Mouse (Mus musculus): Measurements from ENCODE around the gene Ly6g5c. TPM values are rescaled to one million over a fixed set of nuclear protein-coding genes. Genes with fewer than 3 reads are reported as not detected.

The Ly6g5c gene
- total and polyA plus RNA-seq, 3 experiments, result not detected

DNA sequence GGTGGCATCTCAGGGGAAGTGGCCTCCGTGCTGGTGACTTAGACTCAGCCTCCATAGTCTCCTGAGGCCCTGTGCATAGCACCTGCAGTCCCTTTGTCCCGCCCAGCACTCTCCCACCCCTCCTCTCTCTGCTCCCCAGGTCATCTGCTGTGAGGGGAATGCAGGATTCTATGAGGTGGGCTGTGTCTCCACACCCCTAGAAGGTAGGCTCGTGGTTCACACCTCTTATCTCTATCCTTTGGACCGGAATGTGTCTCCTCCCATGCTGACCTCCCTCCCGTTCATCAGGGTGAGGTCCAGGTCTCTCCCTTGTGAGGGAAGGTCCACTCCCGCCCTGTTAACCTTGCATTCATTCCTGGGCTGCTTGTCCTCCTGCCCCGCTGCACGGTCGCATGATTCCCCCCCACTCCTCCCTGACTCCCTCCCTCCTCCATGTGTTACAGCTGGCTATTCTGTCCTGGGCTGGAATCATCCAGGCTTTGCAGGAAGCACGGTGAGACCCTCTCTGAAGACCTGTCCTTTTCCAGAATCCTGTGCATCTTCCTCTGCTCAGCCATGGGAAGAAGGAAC lies 7.8 kb upstream of the Ly6g5c start:
- peaks cover 0 to 4% of the 10 kb centered on the region in 2 experiments; a peak in 1 of 4 replicates for H3K4me1 ChIP-seq (ENCODE audit: control insufficient read depth in 1 of 2, insufficient read depth in 2 of 2)

DNA sequence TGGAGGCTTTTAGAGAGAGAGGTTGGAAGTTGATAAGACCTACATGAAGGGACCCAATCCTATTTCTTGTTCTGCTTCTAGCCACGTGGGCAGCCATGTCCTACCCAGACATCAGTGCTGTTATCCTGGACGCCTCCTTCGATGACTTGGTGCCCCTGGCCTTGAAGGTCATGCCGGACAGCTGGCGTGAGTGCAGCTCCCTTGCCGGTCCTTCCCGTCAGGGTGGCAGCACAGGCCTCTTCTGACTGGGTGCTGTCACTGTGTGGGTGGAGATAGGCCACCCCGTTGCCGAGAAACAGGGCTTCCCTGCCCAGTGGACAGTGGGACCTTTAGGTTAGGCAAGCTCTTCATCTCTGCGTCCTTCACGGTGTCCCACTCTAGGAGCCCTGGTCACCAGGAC lies 6.9 kb upstream of the Ly6g5c start:
- Histone ChIP-seq H3K9ac (ENCODE audit: insufficient read depth, low read depth) (no peak overlapping the region), H3K9me3 (replicated peaks; ENCODE audit: low read length) (no peaks in the 10 kb centered on the region), H3K4me2 (ENCODE audit: insufficient read depth, low read depth, poor library complexity, severe bottlenecking) (no peak overlapping the region), H3K27me3 (replicated peaks) (no peaks in the 10 kb centered on the region), H3K36me3 (replicated peaks in 1 of 2; ENCODE audit: control insufficient read depth in 1 of 2, insufficient read depth in 1 of 2, low read length in 1 of 2) (peaks cover 54 to 87% of the 10 kb centered on the region in 2 experiments), H3K4me1 (ENCODE audit: control insufficient read depth in 1 of 2, insufficient read depth in 2 of 2) (peaks cover 0 to 4% of the 10 kb centered on the region in 2 experiments; a peak in 1 of 4 replicates), H3K4me3 (replicated peaks in 1 of 3; ENCODE audit: low read depth in 2 of 3, low read length in 2 of 3, poor library complexity in 1 of 3) (no peak overlapping the region), H3K27ac (ENCODE audit: insufficient read depth, low read depth) (no peak overlapping the region), H3K79me2 (replicated peaks; ENCODE audit: control insufficient read depth, extremely low read depth, insufficient read depth, poor library complexity, severe bottlenecking) (no peaks in the 10 kb centered on the region)
- dilution Hi-C loops (cut with MboI; ENCODE audit: extremely low pct_ligation_motif_present, extremely low pct_unique_long_range_greater_than_20kb, low sequenced_read_pairs) (no loop called here), in situ Hi-C loops (cut with MboI; ENCODE audit: low pct_ligation_motif_present, low pct_unique_long_range_greater_than_20kb, low sequenced_read_pairs) (no loop called here)
- no peak for TF ChIP-seq SMC3 (IDR thresholded peaks at IDR 0.05; ENCODE audit: low read depth, low read length)
- no peak for TF ChIP-seq POLR2AphosphoS2 (IDR thresholded peaks at IDR 0.05; ENCODE audit: low read depth, low read length)
- TF ChIP-seq PAX5 (IDR thresholded peaks at IDR 0.05; ENCODE audit: low read length), result no peak
- no peak for TF ChIP-seq EP300 (IDR thresholded peaks at IDR 0.05; ENCODE audit: low read length)
- TF ChIP-seq MAX (IDR thresholded peaks at IDR 0.05; ENCODE audit: low read length), result no peak
- no peak for TF ChIP-seq MAZ (IDR thresholded peaks at IDR 0.05; ENCODE audit: low read depth, low read length)
- TF ChIP-seq MAFK (IDR thresholded peaks at IDR 0.05; ENCODE audit: insufficient replicate concordance, low read length), result no peak
- TF ChIP-seq E2F4 (IDR thresholded peaks at IDR 0.05; ENCODE audit: insufficient replicate concordance, low read depth, low read length), result no peak
- no peak for TF ChIP-seq ELF1 (IDR thresholded peaks at IDR 0.05; ENCODE audit: low read depth, low read length)
- no peak for TF ChIP-seq HCFC1 (IDR thresholded peaks at IDR 0.05; ENCODE audit: low read depth, low read length)
- TF ChIP-seq ZNF384 (IDR thresholded peaks at IDR 0.05; ENCODE audit: low read depth, low read length), result no peak
- DNase-seq (ENCODE audit: extremely low read depth), result no peak

More for the DNA sequence above, 7.8 kb upstream of the Ly6g5c start:
- TF ChIP-seq PAX5 (IDR thresholded peaks at IDR 0.05; ENCODE audit: low read length), result no peak
- Histone ChIP-seq H3K79me2 (replicated peaks; ENCODE audit: control insufficient read depth, extremely low read depth, insufficient read depth, poor library complexity, severe bottlenecking) (no peaks in the 10 kb centered on the region), H3K27ac (ENCODE audit: insufficient read depth, low read depth) (no peak overlapping the region), H3K9me3 (replicated peaks; ENCODE audit: low read length) (no peaks in the 10 kb centered on the region), H3K4me2 (ENCODE audit: insufficient read depth, low read depth, poor library complexity, severe bottlenecking) (no peak overlapping the region), H3K36me3 (replicated peaks in 1 of 2; ENCODE audit: control insufficient read depth in 1 of 2, insufficient read depth in 1 of 2, low read length in 1 of 2) (peaks cover 58 to 93% of the 10 kb centered on the region in 2 experiments), H3K27me3 (replicated peaks) (no peaks in the 10 kb centered on the region), H3K4me3 (replicated peaks in 1 of 3; ENCODE audit: low read depth in 2 of 3, low read length in 2 of 3, poor library complexity in 1 of 3) (no peak overlapping the region), H3K9ac (ENCODE audit: insufficient read depth, low read depth) (no peak overlapping the region)
- DNase-seq (ENCODE audit: extremely low read depth), result no peak
- in situ Hi-C loops (cut with MboI; ENCODE audit: low pct_ligation_motif_present, low pct_unique_long_range_greater_than_20kb, low sequenced_read_pairs) (no loop called here), dilution Hi-C loops (cut with MboI; ENCODE audit: extremely low pct_ligation_motif_present, extremely low pct_unique_long_range_greater_than_20kb, low sequenced_read_pairs) (no loop called here)

DNA sequence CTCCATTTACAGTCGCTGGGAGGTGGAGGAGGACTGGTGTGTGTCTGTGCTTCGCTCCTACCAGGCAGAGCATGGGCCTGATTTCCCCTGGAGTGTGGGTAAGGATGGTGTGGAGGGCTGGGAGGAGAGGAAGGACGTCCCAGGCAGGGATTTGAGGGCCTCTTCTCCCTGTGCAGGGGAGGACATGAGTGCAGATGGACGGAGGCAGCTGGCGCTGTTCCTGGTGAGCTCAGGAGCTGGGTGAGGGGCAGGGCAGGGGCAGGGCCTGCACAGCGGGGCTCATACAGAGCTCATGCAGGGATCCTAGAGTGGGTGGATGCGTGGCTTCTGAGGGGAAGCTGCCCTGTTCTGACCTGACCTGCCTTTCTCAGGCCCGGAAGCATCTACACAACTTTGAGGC lies 5.8 kb upstream of the Ly6g5c start:
- Histone ChIP-seq H3K9ac (ENCODE audit: insufficient read depth, low read depth) (no peak overlapping the region), H3K27ac (ENCODE audit: insufficient read depth, low read depth) (no peak overlapping the region), H3K27me3 (replicated peaks) (no peaks in the 10 kb centered on the region), H3K36me3 (replicated peaks in 1 of 2; ENCODE audit: control insufficient read depth in 1 of 2, insufficient read depth in 1 of 2, low read length in 1 of 2) (peaks cover 43 to 75% of the 10 kb centered on the region in 2 experiments), H3K4me1 (ENCODE audit: control insufficient read depth in 1 of 2, insufficient read depth in 2 of 2) (peaks cover 0 to 4% of the 10 kb centered on the region in 2 experiments; a peak in 1 of 4 replicates), H3K9me3 (replicated peaks; ENCODE audit: low read length) (no peaks in the 10 kb centered on the region), H3K79me2 (replicated peaks; ENCODE audit: control insufficient read depth, extremely low read depth, insufficient read depth, poor library complexity, severe bottlenecking) (no peaks in the 10 kb centered on the region), H3K4me2 (ENCODE audit: insufficient read depth, low read depth, poor library complexity, severe bottlenecking) (no peak overlapping the region), H3K4me3 (replicated peaks in 1 of 3; ENCODE audit: low read depth in 2 of 3, low read length in 2 of 3, poor library complexity in 1 of 3) (no peak overlapping the region)
- in situ Hi-C loops (cut with MboI; ENCODE audit: low pct_ligation_motif_present, low pct_unique_long_range_greater_than_20kb, low sequenced_read_pairs) (no loop called here), dilution Hi-C loops (cut with MboI; ENCODE audit: extremely low pct_ligation_motif_present, extremely low pct_unique_long_range_greater_than_20kb, low sequenced_read_pairs) (no loop called here)
- no peak for DNase-seq (ENCODE audit: extremely low read depth)
- TF ChIP-seq RAD21 (IDR thresholded peaks at IDR 0.05; ENCODE audit: low read depth, low read length), result no peak
- TF ChIP-seq TBP (conservative IDR thresholded peaks at IDR 0.05; ENCODE audit: low read depth, low read length), result no peak
- no peak for TF ChIP-seq GABPA (IDR thresholded peaks at IDR 0.05; ENCODE audit: insufficient replicate concordance, low read depth, low read length)
- TF ChIP-seq JUN (IDR thresholded peaks at IDR 0.05; ENCODE audit: insufficient read depth, low read depth, low read length), result no peak
- TF ChIP-seq MYC (IDR thresholded peaks at IDR 0.05; ENCODE audit: low read depth, low read length), result no peak
- TF ChIP-seq NELFE (IDR thresholded peaks at IDR 0.05; ENCODE audit: low read depth, low read length), result no peak
- TF ChIP-seq PAX5 (IDR thresholded peaks at IDR 0.05; ENCODE audit: low read length), result no peak
- TF ChIP-seq MEF2A (IDR thresholded peaks at IDR 0.05; ENCODE audit: borderline replicate concordance, low read depth, low read length), result no peak
- TF ChIP-seq SIN3A (IDR thresholded peaks at IDR 0.05; ENCODE audit: low read length), result no peak
- no peak for TF ChIP-seq USF1 (IDR thresholded peaks at IDR 0.05; ENCODE audit: low read depth, low read length)
- no peak for TF ChIP-seq POLR2AphosphoS2 (IDR thresholded peaks at IDR 0.05; ENCODE audit: low read depth, low read length)
- no peak for TF ChIP-seq EP300 (IDR thresholded peaks at IDR 0.05; ENCODE audit: low read length)
- no peak for TF ChIP-seq RCOR1 (conservative IDR thresholded peaks at IDR 0.05; ENCODE audit: low read depth, low read length)
- no peak for TF ChIP-seq UBTF (IDR thresholded peaks at IDR 0.05; ENCODE audit: low read depth, low read length)
- TF ChIP-seq NRF1 (IDR thresholded peaks at IDR 0.05; ENCODE audit: low read depth, low read length), result no peak
